Mouse (Mus musculus) myocyte (in vitro differentiated cells): Measurements from ENCODE around the gene Ubox5.
"Not testable (repeated sequence)": the region's sequence is repeated elsewhere in the genome, so short reads cannot be mapped to it uniquely, and the experiment has no call there.

Experiments used
- POLR2A ChIP-seq: IDR thresholded peaks from one replicate; pipeline ENCODE4 v1.6.1; 2011; ENCODE audit warnings: low read depth, mild to moderate bottlenecking, control low read depth, moderate library complexity; ENCODE audit not compliant: insufficient read length
- POLR2AphosphoS2 ChIP-seq: IDR thresholded peaks from one replicate; pipeline ENCODE4 v1.6.1; 2011; ENCODE audit warnings: low read depth, control low read depth; ENCODE audit not compliant: insufficient read length
- REST ChIP-seq: IDR thresholded peaks from one replicate; pipeline ENCODE4 v1.6.1; 2011; ENCODE audit warnings: mild to moderate bottlenecking, control low read depth, moderate library complexity; ENCODE audit not compliant: insufficient read depth, insufficient read length
- TCF12 ChIP-seq: IDR thresholded peaks from one replicate; pipeline ENCODE4 v1.6.1; 2011; ENCODE audit warnings: mild to moderate bottlenecking, control low read depth; ENCODE audit not compliant: poor library complexity, insufficient read depth, severe bottlenecking

- not testable (repeated sequence) for TF ChIP-seq POLR2A, POLR2AphosphoS2, REST, TCF12
Observed at GRCm38 (mm10) chr2:130576564-130576963, 53.3 kb downstream of the Ubox5 start.
